Mouse (Mus musculus) v-Abl transformed pro-B cells (cell line): ENCODE data around the gene Txn2.

Source experiments
- in situ Hi-C, 2 experiments: fragments of 400-800 bp; cut with MboI; formaldehyde crosslinking; loops; one replicate each; pipeline ENCODE4 v1.15.1; 2025; ENCODE audit not compliant: unreplicated experiment in 2 of 2

Gene Txn2

GRCm38 (mm10) chr15:77928673-77929331 lies at the start of gene Txn2:
TSS of gene Txn2 (minus strand) at chr15:77929006.
- in situ Hi-C loops = no loop called here

GRCm38 (mm10) chr15:77977663-77978062 lies 48.9 kb upstream of the Txn2 start:
- in situ Hi-C loops = loop anchor here in 1 of 2 experiments (10.0 kb wide), 3 partner anchors 187 to 557 kb away; partner anchors contain the start of genes C1qtnf6 and Ncf4

- in situ Hi-C loops = loop anchor here (5.0 to 10.0 kb wide), 4 partner anchors 42 to 560 kb away; partner anchors contain the start of genes C1qtnf6 (in 1 of the 2) and Ncf4 (in 1 of the 2)
These were observed 45.5 kb upstream of the Txn2 start for GRCm38 (mm10) chr15:77974165-77974841.

- in situ Hi-C loops = loop anchor here (5.0 to 10.0 kb wide), 4 partner anchors 38 to 564 kb away; partner anchors contain the start of genes C1qtnf6 (in 1 of the 2) and Ncf4 (in 1 of the 2)
These were observed 41.9 kb upstream of the Txn2 start, which contains the start of gene Eif3d for GRCm38 (mm10) chr15:77970470-77971292. TSS of gene Eif3d (minus strand) at chr15:77970813.

GRCm38 (mm10) chr15:77969940-77970469 lies 41.2 kb upstream of the Txn2 start:
- in situ Hi-C loops = loop anchor here (5.0 to 10.0 kb wide), 4 partner anchors 38 to 565 kb away; partner anchors contain the start of genes C1qtnf6 (in 1 of the 2) and Ncf4 (in 1 of the 2)

- in situ Hi-C loops = no loop called here
These were observed 36.3 kb upstream of the Txn2 start for GRCm38 (mm10) chr15:77965117-77965528.

- in situ Hi-C loops = no loop called here
These were observed 33.6 kb upstream of the Txn2 start for GRCm38 (mm10) chr15:77962447-77962846.

GRCm38 (mm10) chr15:77960693-77961092 lies 31.9 kb upstream of the Txn2 start:
- in situ Hi-C loops = no loop called here

- in situ Hi-C loops = no loop called here
These were observed 29.3 kb upstream of the Txn2 start for GRCm38 (mm10) chr15:77958071-77958470.

GRCm38 (mm10) chr15:77957625-77958024 lies 28.8 kb upstream of the Txn2 start:
- in situ Hi-C loops = no loop called here

GRCm38 (mm10) chr15:77956404-77956901 lies 27.6 kb upstream of the Txn2 start, which contains the start of gene Foxred2:
TSS of gene Foxred2 (minus strand) at chr15:77956722.
- in situ Hi-C loops = no loop called here

GRCm38 (mm10) chr15:77955440-77956403 lies 26.9 kb upstream of the Txn2 start:
- in situ Hi-C loops = no loop called here

- in situ Hi-C loops = no loop called here
These were observed 25.6 kb upstream of the Txn2 start for GRCm38 (mm10) chr15:77954362-77954761.

GRCm38 (mm10) chr15:77952921-77953320 lies 24.1 kb upstream of the Txn2 start:
- in situ Hi-C loops = no loop called here

GRCm38 (mm10) chr15:77949061-77949460 lies 20.3 kb upstream of the Txn2 start:
- in situ Hi-C loops = no loop called here

GRCm38 (mm10) chr15:77945711-77946110 lies 16.9 kb upstream of the Txn2 start:
- in situ Hi-C loops = no loop called here

GRCm38 (mm10) chr15:77941563-77941962 lies 12.8 kb upstream of the Txn2 start:
- in situ Hi-C loops = no loop called here

- in situ Hi-C loops = loop anchor here in 1 of 2 experiments (10.0 kb wide), 2 partner anchors 236 to 306 kb away; partner anchors contain the start of genes Ift27 and Ncf4
These were observed 9.7 kb upstream of the Txn2 start for GRCm38 (mm10) chr15:77938516-77938915.
